In the genomic region with DNA sequence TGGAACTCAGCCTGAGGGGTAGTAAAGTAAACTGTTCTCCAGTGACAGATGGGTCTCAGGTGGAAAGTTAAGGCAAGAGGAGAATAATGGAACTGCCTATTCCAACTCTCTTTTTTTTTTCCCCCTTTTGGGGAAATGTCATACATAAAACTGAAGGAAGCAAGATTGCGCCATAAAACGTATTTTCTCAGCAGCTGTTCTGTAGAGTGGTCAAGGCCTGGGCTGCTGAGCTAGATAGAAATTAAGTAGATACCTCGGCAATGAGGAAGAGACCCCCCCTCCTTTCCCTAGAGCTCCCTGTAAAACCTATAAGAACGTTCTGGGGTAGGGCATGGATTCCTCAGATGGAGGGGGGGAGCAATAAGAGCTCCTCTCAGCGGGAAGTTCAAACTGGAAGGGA, we compare ENCODE assay signal across 11 mouse cellular contexts.
"Had no signal": no experiment of that assay in that cellular context is flagged by ENCODE, and none has a peak within 500 bp of the region (broad histone marks: within the 10 kb centered on the region; RNA-seq: fewer than 3 reads in every experiment).

No protein-coding gene starts in this region.

- H3K27ac ChIP-seq: limb, embryonic 15.5 days; liver, embryonic 13.5 days; midbrain, embryonic 10.5 days; midbrain, embryonic 15.5 days; neural tube, embryonic 13.5 days had no signal

- H3K27me3 ChIP-seq: limb, embryonic 15.5 days; midbrain, embryonic 15.5 days; neural tube, embryonic 13.5 days; stomach, embryonic 15.5 days had no signal

- H3K9ac ChIP-seq: limb, embryonic 15.5 days; liver, embryonic 13.5 days; midbrain, embryonic 15.5 days; neural tube, embryonic 13.5 days; stomach, embryonic 15.5 days had no signal

- DNase-seq: kidney, adult 11 months; layer of hippocampus, adult 9-11 months; liver, embryonic 13.5 days; lung, postnatal 14 days; thymus, adult 2 months; thymus, postnatal 25 days had no signal

- H3K9me3 ChIP-seq: limb, embryonic 15.5 days; liver, embryonic 13.5 days; midbrain, embryonic 10.5 days; midbrain, embryonic 15.5 days; stomach, embryonic 15.5 days had no signal

- ATAC-seq: midbrain, embryonic 15.5 days had no signal

- H3K4me3 ChIP-seq: limb, embryonic 15.5 days; liver, embryonic 13.5 days; midbrain, embryonic 10.5 days; midbrain, embryonic 15.5 days; neural tube, embryonic 13.5 days; stomach, embryonic 15.5 days had no signal

- H3K36me3 ChIP-seq: limb, embryonic 15.5 days; liver, embryonic 13.5 days; midbrain, embryonic 10.5 days; midbrain, embryonic 15.5 days; neural tube, embryonic 13.5 days; stomach, embryonic 15.5 days had no signal

- H3K4me2 ChIP-seq: limb, embryonic 15.5 days; liver, embryonic 13.5 days; midbrain, embryonic 15.5 days; neural tube, embryonic 13.5 days; stomach, embryonic 15.5 days had no signal

- H3K4me1 ChIP-seq: midbrain, embryonic 15.5 days had no signal
